Mouse (Mus musculus): ENCODE results near the gene Bzw1. TPM values are rescaled to one million over a fixed set of nuclear protein-coding genes. Genes with fewer than 3 reads are reported as not detected.

Bzw1 gene
- polyA plus RNA-seq, 2 experiments, result 112 to 350 TPM

DNA sequence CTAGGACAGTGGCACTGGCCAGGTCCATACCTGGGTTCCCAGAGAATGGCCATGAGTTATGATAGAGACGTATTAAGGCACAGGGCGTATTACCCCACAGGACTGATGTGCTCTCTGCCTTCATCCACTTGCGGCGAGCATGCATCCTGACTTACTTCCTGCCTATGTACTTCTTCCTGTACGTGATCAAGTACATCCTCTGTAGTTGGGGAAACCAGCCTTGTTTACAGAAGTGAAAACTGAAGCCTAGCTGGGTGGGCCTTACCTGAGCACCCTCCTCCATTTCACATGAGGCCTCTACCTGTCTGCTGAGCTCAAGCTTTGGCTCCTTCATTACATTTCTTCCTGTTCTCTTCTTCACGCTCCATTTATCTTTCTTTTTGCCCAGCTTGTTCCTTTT is 61.6 kb downstream of the Bzw1 start:
- DNase-seq (ENCODE audit: low spot score), result no peak
- peaks cover 90% of the 10 kb centered on the region for H3K36me3 ChIP-seq (ENCODE audit: control insufficient read depth, insufficient read depth, low read length)

More for the DNA sequence above, 61.6 kb downstream of the Bzw1 start:
- H3K4me2 ChIP-seq (replicated peaks; ENCODE audit: low read depth, low read length, severe bottlenecking), result no peak overlapping the region
- no peak overlapping the region for H3K9ac ChIP-seq (ENCODE audit: low read depth, low read length, severe bottlenecking)
- 89% methylated on average over 6 of the region's 6 CpGs for WGBS
- ATAC-seq (ENCODE audit: low FRiP score, low read depth), result no peak
- H3K4me3 ChIP-seq (replicated peaks; ENCODE audit: low read length), result no peak overlapping the region
- TF ChIP-seq POLR2A (IDR thresholded peaks at IDR 0.05; ENCODE audit: borderline replicate concordance, extremely low read depth, insufficient read depth, insufficient read length), result no peak
- H3K27me3 ChIP-seq (ENCODE audit: control insufficient read depth, insufficient read depth, low read length), result no peaks in the 10 kb centered on the region
- H3K4me1 ChIP-seq (ENCODE audit: control insufficient read depth, insufficient read depth, low read length), result no peaks in the 10 kb centered on the region
- H3K9me3 ChIP-seq (ENCODE audit: control insufficient read depth, low read length), result no peaks in the 10 kb centered on the region
- no peak overlapping the region for H3K27ac ChIP-seq (replicated peaks; ENCODE audit: low read depth, low read length)

Other genes with a start within 250 kb of the Bzw1 start
- gene Aox4, start 182.5 kb upstream of the Bzw1 start, polyA plus RNA-seq (2012; rRNA removed), result 0.37 and 0.78 TPM in 2 replicates
- gene Aox4, start 182.5 kb upstream of the Bzw1 start, polyA plus RNA-seq (2014; fragmentation: Nextera tagmentation; extraction: Ambion mirVana), result 1.3 and 2.5 TPM in 2 replicates
- gene Aox2, start 114.6 kb upstream of the Bzw1 start, polyA plus RNA-seq (2012; rRNA removed), result 0.04 and 0.10 TPM in 2 replicates
- gene Aox2, start 114.6 kb upstream of the Bzw1 start, polyA plus RNA-seq (2014; fragmentation: Nextera tagmentation; extraction: Ambion mirVana), result 0.06 and 0.12 TPM in 2 replicates
- gene Clk1, start 31.2 kb downstream of the Bzw1 start, polyA plus RNA-seq (2012; rRNA removed), result 295 and 381 TPM in 2 replicates
- gene Clk1, start 31.2 kb downstream of the Bzw1 start, polyA plus RNA-seq (2014; fragmentation: Nextera tagmentation; extraction: Ambion mirVana), result 197 and 236 TPM in 2 replicates
- gene Nif3l1, start 52.3 kb downstream of the Bzw1 start, polyA plus RNA-seq (2012; rRNA removed), result 40.5 and 45.0 TPM in 2 replicates
- 43.6 and 46.1 TPM in 2 replicates for gene Nif3l1, start 52.3 kb downstream of the Bzw1 start, polyA plus RNA-seq (2014; fragmentation: Nextera tagmentation; extraction: Ambion mirVana)
- gene Ppil3, start 52.6 kb downstream of the Bzw1 start, polyA plus RNA-seq (2012; rRNA removed), result 33.1 and 40.9 TPM in 2 replicates
- gene Ppil3, start 52.6 kb downstream of the Bzw1 start, polyA plus RNA-seq (2014; fragmentation: Nextera tagmentation; extraction: Ambion mirVana), result 56.0 and 59.4 TPM in 2 replicates
- 21.5 and 23.5 TPM in 2 replicates for gene Orc2, start 112.2 kb downstream of the Bzw1 start, polyA plus RNA-seq (2012; rRNA removed)
- 29.4 and 34.1 TPM in 2 replicates for gene Orc2, start 112.2 kb downstream of the Bzw1 start, polyA plus RNA-seq (2014; fragmentation: Nextera tagmentation; extraction: Ambion mirVana)
- gene Fam126b, start 193.4 kb downstream of the Bzw1 start, polyA plus RNA-seq (2012; rRNA removed), result 3.1 and 3.2 TPM in 2 replicates
- 7.2 and 8.9 TPM in 2 replicates for gene Fam126b, start 193.4 kb downstream of the Bzw1 start, polyA plus RNA-seq (2014; fragmentation: Nextera tagmentation; extraction: Ambion mirVana)
- gene Ndufb3, start 193.5 kb downstream of the Bzw1 start, polyA plus RNA-seq (2012; rRNA removed), result 97.4 and 136 TPM in 2 replicates
- 149 and 164 TPM in 2 replicates for gene Ndufb3, start 193.5 kb downstream of the Bzw1 start, polyA plus RNA-seq (2014; fragmentation: Nextera tagmentation; extraction: Ambion mirVana)

All from limb, embryonic 14.5 days (tissue).